Mouse (Mus musculus): ENCODE data around the gene Gli3. TPM values are rescaled to one million over a fixed set of nuclear protein-coding genes. Genes with fewer than 3 reads are reported as not detected.

Gli3 gene
- polyA plus RNA-seq, 1 experiment: 12.5 TPM

DNA sequence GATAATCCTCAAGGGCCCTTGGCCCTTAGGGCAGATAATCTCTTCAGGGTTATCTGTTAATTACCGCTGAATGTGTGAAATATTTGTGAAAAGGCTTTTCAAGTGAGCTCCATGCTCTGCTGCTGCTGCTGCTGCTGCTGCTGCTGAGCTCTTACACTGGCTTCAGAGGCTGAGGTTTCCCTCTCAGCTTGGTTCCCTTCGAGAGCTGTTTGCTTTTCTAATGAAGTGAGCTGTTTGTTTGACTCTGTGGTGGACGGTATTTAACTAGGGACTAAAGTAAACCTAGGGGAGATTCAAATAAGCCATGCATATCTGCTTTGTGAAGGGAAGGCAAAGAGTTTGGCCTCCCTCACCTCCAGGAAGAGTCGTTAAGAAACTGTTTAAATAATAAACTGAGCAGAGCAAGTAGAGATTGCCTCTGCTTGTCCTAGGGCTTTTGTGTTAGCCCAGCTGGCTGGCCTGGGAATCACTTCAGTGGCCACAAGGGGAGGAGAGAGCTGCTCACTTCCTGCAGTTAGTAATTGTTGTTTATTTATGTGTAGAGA, 139.7 kb downstream of the Gli3 start:
- TF ChIP-seq POLR2A (IDR thresholded peaks at IDR 0.05; ENCODE audit: borderline replicate concordance, extremely low read depth, insufficient read depth, insufficient read length, poor library complexity, severe bottlenecking) (no peak), CTCF (IDR thresholded peaks at IDR 0.05; ENCODE audit: borderline replicate concordance, extremely low read depth, insufficient read depth, insufficient read length) (no peak; the same call in 1 of the 2 replicates)
- DNase-seq (ENCODE audit: low read depth): peak; percentile 75

DNA sequence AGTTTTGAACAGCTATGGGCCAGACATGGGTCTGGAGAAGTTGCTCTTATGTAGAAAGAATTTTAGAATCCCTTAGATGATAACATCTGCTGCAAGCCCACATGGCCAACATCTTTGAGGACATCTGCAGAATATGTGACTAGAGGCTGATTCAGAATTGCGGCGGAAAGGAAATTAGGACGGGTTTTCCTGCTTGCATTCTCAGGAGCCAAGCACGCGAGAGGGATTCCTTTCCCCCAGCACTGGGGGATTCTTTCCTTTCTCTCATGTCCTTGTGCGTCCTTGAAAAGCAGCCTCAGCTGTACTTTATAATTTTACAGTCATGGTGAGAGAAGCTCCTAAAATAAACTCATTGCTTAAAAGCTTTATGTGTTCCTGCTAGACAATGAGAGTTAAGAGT, 141.0 kb downstream of the Gli3 start:
- no peak for DNase-seq (ENCODE audit: low read depth)
- no peak for TF ChIP-seq POLR2A (IDR thresholded peaks at IDR 0.05; ENCODE audit: borderline replicate concordance, extremely low read depth, insufficient read depth, insufficient read length, poor library complexity, severe bottlenecking)
- no peak for TF ChIP-seq CTCF (IDR thresholded peaks at IDR 0.05; ENCODE audit: borderline replicate concordance, extremely low read depth, insufficient read depth, insufficient read length)

DNA sequence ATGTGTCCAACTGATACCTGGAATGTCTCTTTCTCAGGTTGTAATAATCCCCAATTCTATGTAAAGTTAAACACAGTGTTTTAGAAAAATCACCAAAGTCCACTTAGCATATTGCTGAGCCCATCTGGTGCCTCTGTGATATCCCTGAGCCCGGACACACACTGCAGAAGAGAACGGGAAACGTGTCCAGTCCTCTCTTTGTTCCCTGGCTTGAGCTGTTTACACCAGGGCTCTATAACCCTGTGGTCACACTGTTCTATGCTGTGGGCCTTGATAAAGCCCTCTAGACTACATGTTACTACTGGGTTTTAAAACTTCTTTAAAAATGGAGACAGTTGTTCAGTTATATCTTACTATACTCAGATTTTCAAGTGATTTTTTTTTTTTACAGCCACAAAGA, 154.4 kb downstream of the Gli3 start:
- TF ChIP-seq POLR2A (IDR thresholded peaks at IDR 0.05; ENCODE audit: borderline replicate concordance, extremely low read depth, insufficient read depth, insufficient read length, poor library complexity, severe bottlenecking) (no peak), CTCF (IDR thresholded peaks at IDR 0.05; ENCODE audit: borderline replicate concordance, extremely low read depth, insufficient read depth, insufficient read length) (no peak)
- no peak for DNase-seq (ENCODE audit: low read depth)

DNA sequence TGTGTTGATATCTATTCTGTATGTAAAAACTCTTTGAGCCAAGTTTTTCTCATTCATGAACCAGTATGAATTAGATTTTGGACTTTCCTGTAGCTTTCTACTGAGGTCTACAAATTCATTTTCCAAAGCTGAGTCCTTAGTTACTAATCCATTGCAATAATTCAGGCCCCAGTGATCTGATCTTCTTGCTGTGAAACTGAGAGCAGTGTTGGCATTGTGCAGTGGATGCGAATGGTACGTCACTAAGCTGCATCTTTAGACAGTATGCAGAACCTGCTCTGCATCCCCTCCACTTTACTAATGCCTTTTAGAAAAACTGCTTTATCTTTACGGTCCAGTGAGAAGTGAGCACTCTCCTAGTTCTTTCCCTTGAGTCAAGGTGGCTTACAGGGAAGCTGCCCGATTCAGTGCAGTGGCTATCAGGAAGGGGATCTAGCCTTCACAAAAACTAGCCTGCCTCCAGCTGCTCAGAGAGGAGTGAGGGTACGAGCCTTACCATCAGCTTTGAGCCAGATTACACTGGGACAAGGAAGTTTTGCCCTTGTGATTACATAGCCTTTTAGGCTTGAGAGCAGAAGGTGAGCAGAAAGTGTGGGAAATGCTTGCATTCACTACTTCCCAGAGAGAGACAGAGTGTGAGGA, 155.1 kb downstream of the Gli3 start:
- DNase-seq (ENCODE audit: low read depth): peak; percentile 58
- TF ChIP-seq POLR2A (IDR thresholded peaks at IDR 0.05; ENCODE audit: borderline replicate concordance, extremely low read depth, insufficient read depth, insufficient read length, poor library complexity, severe bottlenecking): no peak
- TF ChIP-seq CTCF (IDR thresholded peaks at IDR 0.05; ENCODE audit: borderline replicate concordance, extremely low read depth, insufficient read depth, insufficient read length): no peak

DNA sequence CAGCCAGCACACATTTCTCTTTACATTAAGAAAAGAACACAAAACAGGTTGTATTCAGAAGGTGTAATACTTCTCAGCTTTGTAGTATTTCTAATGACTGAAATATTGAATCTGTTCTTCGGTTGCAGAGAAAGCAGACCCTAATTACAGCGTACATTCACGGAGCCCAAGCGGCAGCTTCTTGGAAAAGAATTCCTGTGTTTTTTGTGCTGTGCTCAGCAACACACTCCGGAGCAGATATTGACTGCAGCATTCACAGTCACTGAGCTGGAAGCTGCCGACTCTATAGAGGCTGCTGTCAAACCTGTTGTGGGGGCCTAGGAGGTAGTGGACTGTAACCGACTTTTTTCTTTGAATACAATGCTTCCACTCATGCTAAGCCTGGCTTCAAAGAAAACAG, 158.0 kb downstream of the Gli3 start:
- TF ChIP-seq CTCF (IDR thresholded peaks at IDR 0.05; ENCODE audit: borderline replicate concordance, extremely low read depth, insufficient read depth, insufficient read length): no peak
- no peak for TF ChIP-seq POLR2A (IDR thresholded peaks at IDR 0.05; ENCODE audit: borderline replicate concordance, extremely low read depth, insufficient read depth, insufficient read length, poor library complexity, severe bottlenecking)
- peak; percentile 91 for DNase-seq (ENCODE audit: low read depth)

DNA sequence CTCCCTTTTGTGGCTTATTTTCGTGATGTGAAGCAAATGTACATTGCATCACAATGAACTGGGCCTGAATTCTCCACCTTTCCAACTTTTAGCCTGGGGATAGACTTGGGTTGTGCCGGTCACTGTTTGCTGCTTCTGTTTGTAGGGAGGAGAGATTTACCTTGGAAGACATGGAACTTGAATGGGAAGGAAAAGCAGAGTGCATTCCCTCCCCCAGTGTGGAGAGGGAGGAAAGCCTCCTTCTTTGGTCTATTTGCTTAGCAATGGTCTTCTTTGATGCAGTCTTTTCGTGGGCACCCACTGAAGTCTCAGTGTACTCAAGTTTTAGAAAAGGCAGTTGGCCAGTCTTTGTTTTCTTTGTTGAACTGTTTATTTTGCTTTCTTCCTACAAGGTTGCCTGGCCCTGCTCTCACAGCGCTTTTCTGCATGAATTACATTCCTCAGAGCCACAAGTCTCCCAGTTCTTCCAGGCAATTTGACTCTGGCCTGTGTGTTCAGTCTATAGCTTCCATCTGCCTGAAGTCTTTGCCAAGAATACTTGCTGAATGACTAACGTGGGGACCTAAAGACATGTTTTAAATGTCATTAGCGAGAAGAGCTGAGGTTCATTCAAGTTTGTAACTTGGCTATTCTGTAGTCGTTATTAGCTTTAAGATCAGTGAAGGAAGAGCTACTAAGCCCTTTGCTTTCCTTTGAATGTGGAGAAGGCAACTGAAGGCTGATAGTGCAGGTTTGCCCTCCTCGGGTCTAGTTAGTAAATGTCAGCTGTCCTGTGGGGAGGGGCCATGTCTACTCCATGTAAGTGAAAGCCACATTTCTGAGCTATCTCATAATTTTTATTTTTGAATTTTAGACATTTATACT, 161.7 kb downstream of the Gli3 start:
- TF ChIP-seq CTCF (IDR thresholded peaks at IDR 0.05; ENCODE audit: borderline replicate concordance, extremely low read depth, insufficient read depth, insufficient read length) (no peak), POLR2A (IDR thresholded peaks at IDR 0.05; ENCODE audit: borderline replicate concordance, extremely low read depth, insufficient read depth, insufficient read length, poor library complexity, severe bottlenecking) (no peak)
- peak; percentile 91 for DNase-seq (ENCODE audit: low read depth)

DNA sequence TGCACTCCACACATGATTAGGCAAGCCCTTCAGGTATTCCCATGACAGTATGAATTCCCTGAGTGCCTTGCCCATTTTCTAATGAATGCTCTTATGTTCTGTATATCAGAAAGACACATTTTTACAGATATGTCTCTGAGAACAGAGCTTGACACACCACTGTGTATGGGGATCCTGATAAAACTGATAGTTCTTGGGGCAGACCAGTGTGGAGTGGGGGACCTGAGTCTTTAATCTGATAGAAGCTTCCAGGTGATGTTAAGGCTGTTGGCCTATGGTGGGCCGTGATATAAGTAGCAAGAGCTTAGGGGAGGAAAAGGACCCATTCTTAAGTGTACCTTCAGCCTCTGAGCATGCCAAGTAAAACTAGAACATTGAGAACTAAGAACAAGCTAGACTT, 178.5 kb downstream of the Gli3 start:
- no peak for DNase-seq (ENCODE audit: low read depth)
- TF ChIP-seq POLR2A (IDR thresholded peaks at IDR 0.05; ENCODE audit: borderline replicate concordance, extremely low read depth, insufficient read depth, insufficient read length, poor library complexity, severe bottlenecking) (no peak), CTCF (IDR thresholded peaks at IDR 0.05; ENCODE audit: borderline replicate concordance, extremely low read depth, insufficient read depth, insufficient read length) (no peak)

DNA sequence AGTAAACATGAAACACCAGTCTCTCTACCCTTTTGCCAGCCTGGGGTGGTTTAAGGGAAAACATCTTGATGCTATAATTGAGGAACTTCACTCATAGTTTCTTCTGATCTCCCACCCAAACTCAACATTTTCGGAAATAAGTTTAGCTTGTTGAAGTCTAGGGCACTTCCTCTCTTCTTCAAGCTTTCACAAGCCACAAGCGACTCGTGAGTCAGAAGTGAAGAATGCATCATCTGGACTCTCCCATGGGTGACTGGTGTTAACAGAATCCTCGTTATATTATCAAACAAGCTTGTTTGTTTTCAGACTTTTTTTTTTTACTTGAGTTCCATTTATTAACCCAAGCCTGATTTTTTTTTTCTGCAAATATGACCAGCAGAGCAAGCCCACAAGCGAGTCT, 197.5 kb downstream of the Gli3 start:
- DNase-seq (ENCODE audit: low read depth): no peak
- no peak for TF ChIP-seq CTCF (IDR thresholded peaks at IDR 0.05; ENCODE audit: borderline replicate concordance, extremely low read depth, insufficient read depth, insufficient read length)
- no peak for TF ChIP-seq POLR2A (IDR thresholded peaks at IDR 0.05; ENCODE audit: borderline replicate concordance, extremely low read depth, insufficient read depth, insufficient read length, poor library complexity, severe bottlenecking)

DNA sequence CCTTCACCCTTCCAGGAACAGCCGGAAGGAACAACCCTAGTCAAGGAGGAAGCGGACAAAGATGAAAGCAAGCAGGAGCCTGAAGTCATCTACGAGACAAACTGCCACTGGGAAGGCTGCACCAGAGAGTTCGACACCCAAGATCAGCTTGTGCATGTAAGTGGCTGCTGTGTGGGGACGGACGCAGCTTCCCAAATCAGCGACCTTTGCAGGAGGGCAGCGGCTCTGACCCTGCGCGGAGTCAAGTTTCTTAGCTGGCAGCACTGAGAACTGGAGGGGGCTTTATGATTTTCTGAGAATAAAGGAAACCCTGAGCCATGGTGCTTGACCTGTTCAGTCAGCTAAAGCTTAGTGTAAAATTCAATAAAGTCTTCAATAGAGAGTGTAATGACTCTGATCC, 199.3 kb downstream of the Gli3 start:
- no peak for DNase-seq (ENCODE audit: low read depth)
- TF ChIP-seq POLR2A (IDR thresholded peaks at IDR 0.05; ENCODE audit: borderline replicate concordance, extremely low read depth, insufficient read depth, insufficient read length, poor library complexity, severe bottlenecking) (no peak), CTCF (IDR thresholded peaks at IDR 0.05; ENCODE audit: borderline replicate concordance, extremely low read depth, insufficient read depth, insufficient read length) (no peak)

DNA sequence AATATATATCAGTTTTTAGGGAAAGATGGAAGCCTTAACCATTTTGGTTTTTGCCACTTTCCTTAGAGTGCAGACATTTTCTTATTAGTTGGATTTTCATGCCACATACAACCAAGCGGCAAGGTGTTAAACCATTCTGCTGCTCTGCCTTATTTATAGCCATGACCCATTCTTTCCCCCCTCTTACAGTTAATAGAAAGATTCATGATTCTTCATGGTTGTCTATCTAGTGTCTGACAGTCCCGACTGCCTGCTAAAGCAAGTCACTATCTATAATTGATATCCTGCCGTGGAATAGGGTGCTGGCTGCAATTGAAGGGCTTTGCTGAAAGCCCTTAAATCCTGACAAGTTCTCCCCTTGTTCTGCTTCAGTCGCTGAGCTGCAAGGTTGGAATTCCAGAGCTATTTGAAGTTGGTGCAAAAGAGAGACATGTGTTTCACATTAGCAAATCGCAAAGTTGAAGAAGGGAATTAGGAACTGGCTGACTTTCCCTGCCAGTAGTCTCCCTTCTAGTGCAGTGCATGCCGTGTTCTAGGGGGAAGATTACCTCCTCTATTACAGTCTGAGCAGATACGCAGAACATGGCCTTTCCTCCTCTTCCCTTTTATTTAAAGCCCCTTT, 201.7 kb downstream of the Gli3 start:
- peak; percentile 56 for DNase-seq (ENCODE audit: low read depth)
- TF ChIP-seq CTCF (IDR thresholded peaks at IDR 0.05; ENCODE audit: borderline replicate concordance, extremely low read depth, insufficient read depth, insufficient read length): no peak

DNA sequence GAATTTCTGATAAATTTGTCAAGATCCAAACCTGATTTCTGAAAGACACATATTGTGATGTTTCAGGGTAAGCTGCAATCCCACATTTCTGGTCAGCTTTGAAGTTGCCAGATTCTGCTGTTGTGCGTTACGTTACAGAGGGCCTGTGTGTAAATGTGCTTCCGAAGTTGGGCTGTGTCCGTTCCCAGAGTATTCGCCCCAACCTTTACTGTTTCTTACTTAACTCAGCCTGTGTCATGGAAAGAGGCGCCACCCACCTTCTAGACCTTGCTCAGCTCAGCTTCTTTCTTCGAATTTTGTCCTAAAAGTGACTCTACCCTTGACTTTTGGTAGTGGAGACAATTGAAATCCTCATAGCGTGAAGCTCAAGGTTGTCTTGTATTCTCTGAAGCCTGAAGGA, 202.5 kb downstream of the Gli3 start:
- TF ChIP-seq CTCF (IDR thresholded peaks at IDR 0.05; ENCODE audit: borderline replicate concordance, extremely low read depth, insufficient read depth, insufficient read length) (no peak), POLR2A (IDR thresholded peaks at IDR 0.05; ENCODE audit: borderline replicate concordance, extremely low read depth, insufficient read depth, insufficient read length, poor library complexity, severe bottlenecking) (no peak)

More for the DNA sequence above, 202.5 kb downstream of the Gli3 start:
- DNase-seq (ENCODE audit: low read depth): no peak
